8 mouse cellular contexts compared by ENCODE assay signal in genomic region chr6:52172501-52172900, GRCm38 (mm10). TPM values are rescaled to one million over a fixed set of nuclear protein-coding genes. Genes with fewer than 3 reads are reported as not detected.
DNase-seq lines count a peak whose midpoint lies in the region; ATAC-seq and TF ChIP-seq lines count a peak whose summit lies in the region.

No protein-coding gene starts in this region.

- TF ChIP-seq CTCF in liver, embryonic 14.5 days (IDR thresholded peaks at IDR 0.05; ENCODE audit: low read depth) = no peak

- DNase-seq in thymus, postnatal 4 days = peak; percentile 60
- no peak for DNase-seq in thymus, postnatal 25 days
- DNase-seq in forelimb bud, embryonic 11.5 days (ENCODE audit: low read depth, low spot score) = peak; percentile 87
- peak; percentile 96 for DNase-seq in intestine, embryonic 14.5 days (ENCODE audit: low spot score)
- peak in 1 of 3 experiments; percentile 10 for DNase-seq in liver, embryonic 14.5 days (ENCODE audit: low read depth in 3 of 3, low spot score in 3 of 3)
- DNase-seq in left cerebral cortex, postnatal 36 days (ENCODE audit: low spot score in 2 of 2) = no peak
- no peak for DNase-seq in layer of hippocampus, adult 11-12 months (ENCODE audit: low spot score)

- intact Hi-C loops in left cerebral cortex, postnatal 36 days (cut with DNase I) = no loop called here

- no peak for TF ChIP-seq EP300 in liver, embryonic 14.5 days (IDR thresholded peaks at IDR 0.05; ENCODE audit: low read depth)

- peak overlapping the region; percentile 70 for H3K4me2 ChIP-seq in intestine, embryonic 14.5 days (ENCODE audit: low read length)
- peak overlapping the region; percentile 34 for H3K4me2 ChIP-seq in liver, embryonic 14.5 days (ENCODE audit: low read depth)
- peak overlapping the region; percentile 68 for H3K4me2 ChIP-seq in neural tube, embryonic 15.5 days

- H3K27me3 ChIP-seq in intestine, embryonic 14.5 days (replicated peaks; ENCODE audit: control insufficient read depth, insufficient read depth, low read length) = 0 out of 2 replicates have a peak, but pooled peaks cover 6% of the 10 kb centered on the region
- peaks cover 98% of the 10 kb centered on the region for H3K27me3 ChIP-seq in liver, embryonic 14.5 days (ENCODE audit: control insufficient read depth, insufficient read depth, low read length)
- no peaks in the 10 kb centered on the region for H3K27me3 ChIP-seq in neural tube, embryonic 15.5 days (replicated peaks)

- H3K4me1 ChIP-seq in intestine, embryonic 14.5 days (replicated peaks; ENCODE audit: control insufficient read depth, insufficient read depth, low read length) = peaks cover 38% of the 10 kb centered on the region
- H3K4me1 ChIP-seq in liver, embryonic 14.5 days (replicated peaks; ENCODE audit: control insufficient read depth in 2 of 2, insufficient read depth in 2 of 2, low read length in 1 of 2) = no peaks in the 10 kb centered on the region
- H3K4me1 ChIP-seq in neural tube, embryonic 15.5 days = peaks cover 88% of the 10 kb centered on the region

- ATAC-seq in intestine, embryonic 14.5 days (replicated peaks; ENCODE audit: low FRiP score, low TSS enrichment, low read depth) = peak; percentile 64
- ATAC-seq in liver, embryonic 14.5 days (ENCODE audit: insufficient read depth) = peak; percentile 15; the same call in 1 of the 2 replicates
- ATAC-seq in neural tube, embryonic 15.5 days (ENCODE audit: low FRiP score) = peak; percentile 85

- 2% methylated on average over 35 of the region's 35 CpGs for WGBS in intestine, embryonic 14.5 days
- WGBS in liver, embryonic 14.5 days (ENCODE audit: insufficient replicate concordance) = 3% methylated on average over 35 of the region's 35 CpGs
- WGBS in neural tube, embryonic 15.5 days = 1% methylated on average over 35 of the region's 35 CpGs

- peak overlapping the region; percentile 61 for H3K4me3 ChIP-seq in intestine, embryonic 14.5 days (ENCODE audit: low read depth, low read length)
- no peak overlapping the region for H3K4me3 ChIP-seq in liver, embryonic 14.5 days (ENCODE audit: insufficient read depth in 1 of 2, low read depth in 2 of 2, low read length in 2 of 2)
- peak overlapping the region; percentile 38 for H3K4me3 ChIP-seq in neural tube, embryonic 15.5 days (replicated peaks)

- peak overlapping the region; percentile 88 for H3K27ac ChIP-seq in intestine, embryonic 14.5 days (ENCODE audit: low read depth)
- H3K27ac ChIP-seq in liver, embryonic 14.5 days = no peak overlapping the region
- H3K27ac ChIP-seq in neural tube, embryonic 15.5 days (replicated peaks) = peak overlapping the region; percentile 94

- no peaks in the 10 kb centered on the region for H3K9me3 ChIP-seq in intestine, embryonic 14.5 days (ENCODE audit: control insufficient read depth, low read length)
- no peaks in the 10 kb centered on the region for H3K9me3 ChIP-seq in liver, embryonic 14.5 days (ENCODE audit: control insufficient read depth, low read length)
- H3K9me3 ChIP-seq in neural tube, embryonic 15.5 days (replicated peaks) = no peaks in the 10 kb centered on the region

- H3K36me3 ChIP-seq in intestine, embryonic 14.5 days (ENCODE audit: control insufficient read depth, insufficient read depth, low read length) = no peaks in the 10 kb centered on the region
- no peaks in the 10 kb centered on the region for H3K36me3 ChIP-seq in liver, embryonic 14.5 days (replicated peaks; ENCODE audit: control insufficient read depth, insufficient read depth, low read depth)
- no peaks in the 10 kb centered on the region for H3K36me3 ChIP-seq in neural tube, embryonic 15.5 days

- H3K9ac ChIP-seq in intestine, embryonic 14.5 days (ENCODE audit: low read length) = peak overlapping the region; percentile 85
- H3K9ac ChIP-seq in liver, embryonic 14.5 days (replicated peaks) = no peak overlapping the region
- H3K9ac ChIP-seq in neural tube, embryonic 15.5 days (replicated peaks) = peak overlapping the region; percentile 48

RNA-seq across cellular contexts. Expression of gene 5730596B20Rik, which starts 4.8 kb away (rescaled TPM):
- 2.5 and 2.8 TPM in 2 replicates for polyA plus RNA-seq in intestine, embryonic 14.5 days (2014; fragmentation: Nextera tagmentation; extraction: Ambion mirVana)
- polyA plus RNA-seq in liver, embryonic 14.5 days (2012; rRNA removed) = 0.03 and 0.04 TPM in 2 replicates
- 0.03 TPM in 1 of 2 replicates, not detected in the other for polyA plus RNA-seq in liver, embryonic 14.5 days (2014; fragmentation: Nextera tagmentation; extraction: Ambion mirVana)
- polyA plus RNA-seq in neural tube, embryonic 15.5 days (2015; fragmentation: Nextera tagmentation; extraction: Ambion mirVana) = 1.4 and 3.0 TPM in 2 replicates
- total RNA-seq in left cerebral cortex, postnatal 36 days (2021) = not detected

RNA-seq across cellular contexts. Expression of gene Hoxa2, which starts 7.9 kb away (rescaled TPM):
- 10.1 and 10.8 TPM in 2 replicates for polyA plus RNA-seq in intestine, embryonic 14.5 days (2014; fragmentation: Nextera tagmentation; extraction: Ambion mirVana)
- polyA plus RNA-seq in liver, embryonic 14.5 days (2012; rRNA removed) = 0.26 and 0.30 TPM in 2 replicates
- polyA plus RNA-seq in liver, embryonic 14.5 days (2014; fragmentation: Nextera tagmentation; extraction: Ambion mirVana) = 0.14 and 0.33 TPM in 2 replicates
- 7.2 and 12.0 TPM in 2 replicates for polyA plus RNA-seq in neural tube, embryonic 15.5 days (2015; fragmentation: Nextera tagmentation; extraction: Ambion mirVana)
- not detected for total RNA-seq in left cerebral cortex, postnatal 36 days (2021)

RNA-seq across cellular contexts. Expression of gene Hoxa1, which starts 14.4 kb away (rescaled TPM):
- 1.2 and 1.4 TPM in 2 replicates for polyA plus RNA-seq in intestine, embryonic 14.5 days (2014; fragmentation: Nextera tagmentation; extraction: Ambion mirVana)
- 0.21 and 0.33 TPM in 2 replicates for polyA plus RNA-seq in liver, embryonic 14.5 days (2012; rRNA removed)
- polyA plus RNA-seq in liver, embryonic 14.5 days (2014; fragmentation: Nextera tagmentation; extraction: Ambion mirVana) = 0.40 and 0.47 TPM in 2 replicates
- 1.1 and 1.3 TPM in 2 replicates for polyA plus RNA-seq in neural tube, embryonic 15.5 days (2015; fragmentation: Nextera tagmentation; extraction: Ambion mirVana)
- total RNA-seq in left cerebral cortex, postnatal 36 days (2021) = not detected

RNA-seq across cellular contexts. Expression of gene Hoxa4, which starts 19.1 kb away (rescaled TPM):
- 7.5 and 7.7 TPM in 2 replicates for polyA plus RNA-seq in intestine, embryonic 14.5 days (2014; fragmentation: Nextera tagmentation; extraction: Ambion mirVana)
- polyA plus RNA-seq in liver, embryonic 14.5 days (2012; rRNA removed) = 0.25 and 0.26 TPM in 2 replicates
- polyA plus RNA-seq in liver, embryonic 14.5 days (2014; fragmentation: Nextera tagmentation; extraction: Ambion mirVana) = 0.09 and 0.14 TPM in 2 replicates
- 2.3 and 5.7 TPM in 2 replicates for polyA plus RNA-seq in neural tube, embryonic 15.5 days (2015; fragmentation: Nextera tagmentation; extraction: Ambion mirVana)
- total RNA-seq in left cerebral cortex, postnatal 36 days (2021) = not detected

RNA-seq across cellular contexts. Expression of gene Hoxa5, which starts 31.9 kb away (rescaled TPM):
- 30.1 and 34.1 TPM in 2 replicates for polyA plus RNA-seq in intestine, embryonic 14.5 days (2014; fragmentation: Nextera tagmentation; extraction: Ambion mirVana)
- 0.52 and 0.97 TPM in 2 replicates for polyA plus RNA-seq in liver, embryonic 14.5 days (2012; rRNA removed)
- 0.16 and 0.43 TPM in 2 replicates for polyA plus RNA-seq in liver, embryonic 14.5 days (2014; fragmentation: Nextera tagmentation; extraction: Ambion mirVana)
- polyA plus RNA-seq in neural tube, embryonic 15.5 days (2015; fragmentation: Nextera tagmentation; extraction: Ambion mirVana) = 26.8 and 73.9 TPM in 2 replicates
- not detected for total RNA-seq in left cerebral cortex, postnatal 36 days (2021)

Comparison
In these comparisons a context has a peak if more than half of its experiments do, and no peak if none do; other contexts are left out.
1. DNase-seq: peak in thymus, postnatal 4 days (single experiment), forelimb bud, embryonic 11.5 days (single experiment) and intestine, embryonic 14.5 days (single experiment); none in thymus, postnatal 25 days (single experiment), left cerebral cortex, postnatal 36 days (0 of 2) and layer of hippocampus, adult 11-12 months (single experiment).
2. ATAC-seq: peak in every context shown above with its lines; median percentile 85 in neural tube, embryonic 15.5 days; 64 in intestine, embryonic 14.5 days; 15 in liver, embryonic 14.5 days.
3. H3K4me3 ChIP-seq: peak in intestine, embryonic 14.5 days (single experiment) and neural tube, embryonic 15.5 days (single experiment); none in liver, embryonic 14.5 days (0 of 2).
4. Peak in every context shown above with its lines, with median percentiles within 50 percentile points of each other: H3K4me2 ChIP-seq.